Mouse (Mus musculus): ENCODE data around the gene Utp11. TPM values are rescaled to one million over a fixed set of nuclear protein-coding genes. Genes with fewer than 3 reads are reported as not detected.

Gene Utp11
- polyA plus RNA-seq (2014; fragmentation: Nextera tagmentation; extraction: Ambion mirVana) = 73.9 and 74.2 TPM in 2 replicates

- H3K4me1 ChIP-seq (ENCODE audit: control insufficient read depth, insufficient read depth, low read length) = peaks cover 8% of the 10 kb centered on the region; the same call in 1 of the 2 replicates
- H3K4me3 ChIP-seq (ENCODE audit: low read depth, low read length) = peak within 1 kb of the TSS; percentile 66
- peak; percentile 92 for ATAC-seq (ENCODE audit: insufficient number of reproducible peaks, insufficient read depth, low FRiP score, low read depth)
- H3K4me2 ChIP-seq (replicated peaks; ENCODE audit: low read depth, low read length) = peak within 1 kb of the TSS; percentile 57
- 1% methylated on average over 43 of the region's 43 CpGs for WGBS
- H3K9ac ChIP-seq (replicated peaks; ENCODE audit: low read depth, low read length) = peak within 1 kb of the TSS; percentile 71
- no peaks in the 10 kb centered on the region for H3K36me3 ChIP-seq (ENCODE audit: control insufficient read depth, insufficient read depth, low read length)
- peak within 1 kb of the TSS; percentile 68 for H3K27ac ChIP-seq (ENCODE audit: low read length)
- no peaks in the 10 kb centered on the region for H3K9me3 ChIP-seq (ENCODE audit: control insufficient read depth, low read depth, low read length)
- no peaks in the 10 kb centered on the region for H3K27me3 ChIP-seq (ENCODE audit: control insufficient read depth, insufficient read depth, low read length)
Observed at GRCm38 (mm10) chr4:124693135-124693894, at the start of gene Utp11. TSS of gene Utp11 (minus strand) at chr4:124693600.

GRCm38 (mm10) chr4:124742839-124743238, 49.4 kb upstream of the Utp11 start:
- Histone ChIP-seq H3K4me2 (replicated peaks; ENCODE audit: low read depth, low read length) (no peak overlapping the region), H3K4me3 (ENCODE audit: low read depth, low read length) (no peak overlapping the region)

GRCm38 (mm10) chr4:124741376-124742343, 48.3 kb upstream of the Utp11 start, which contains the start of gene Inpp5b:
TSS of gene Inpp5b (plus strand) at chr4:124741850.
- peaks cover 3% of the 10 kb centered on the region; the same call in 1 of the 2 replicates for H3K36me3 ChIP-seq (ENCODE audit: control insufficient read depth, insufficient read depth, low read length)
- 0 out of 2 replicates have a peak, but pooled peaks cover 3% of the 10 kb centered on the region for H3K4me1 ChIP-seq (ENCODE audit: control insufficient read depth, insufficient read depth, low read length)
- no peaks in the 10 kb centered on the region for H3K9me3 ChIP-seq (ENCODE audit: control insufficient read depth, low read depth, low read length)
- H3K9ac ChIP-seq (replicated peaks; ENCODE audit: low read depth, low read length) = peak within 1 kb of the TSS; percentile 48
- no peaks in the 10 kb centered on the region for H3K27me3 ChIP-seq (ENCODE audit: control insufficient read depth, insufficient read depth, low read length)
- peak within 1 kb of the TSS; percentile 57 for H3K4me2 ChIP-seq (replicated peaks; ENCODE audit: low read depth, low read length)
- peak; percentile 91; the same call in 1 of the 2 replicates for ATAC-seq (ENCODE audit: insufficient number of reproducible peaks, insufficient read depth, low FRiP score, low read depth)
- no peak within 1 kb of the TSS for H3K27ac ChIP-seq (ENCODE audit: low read length)
- 14% methylated on average over 25 of the region's 25 CpGs for WGBS
- H3K4me3 ChIP-seq (ENCODE audit: low read depth, low read length) = peak within 1 kb of the TSS; percentile 57

More at GRCm38 (mm10) chr4:124742839-124743238, 49.4 kb upstream of the Utp11 start:
- WGBS = 88% methylated on average over 11 of the region's 11 CpGs
- no peaks in the 10 kb centered on the region for H3K27me3 ChIP-seq (ENCODE audit: control insufficient read depth, insufficient read depth, low read length)
- no peak for ATAC-seq (ENCODE audit: insufficient number of reproducible peaks, insufficient read depth, low FRiP score, low read depth)
- H3K9ac ChIP-seq (replicated peaks; ENCODE audit: low read depth, low read length) = no peak overlapping the region
- H3K4me1 ChIP-seq (ENCODE audit: control insufficient read depth, insufficient read depth, low read length) = 0 out of 2 replicates have a peak, but pooled peaks cover 3% of the 10 kb centered on the region
- H3K27ac ChIP-seq (ENCODE audit: low read length) = no peak overlapping the region
- H3K9me3 ChIP-seq (ENCODE audit: control insufficient read depth, low read depth, low read length) = no peaks in the 10 kb centered on the region
- H3K36me3 ChIP-seq (ENCODE audit: control insufficient read depth, insufficient read depth, low read length) = peaks cover 3% of the 10 kb centered on the region; the same call in 1 of the 2 replicates

- no peaks in the 10 kb centered on the region for H3K36me3 ChIP-seq (ENCODE audit: control insufficient read depth, insufficient read depth, low read length)
- 74% methylated on average over 1 of the region's 1 CpGs for WGBS
- H3K9me3 ChIP-seq (ENCODE audit: control insufficient read depth, low read depth, low read length) = no peaks in the 10 kb centered on the region
- no peak for ATAC-seq (ENCODE audit: insufficient number of reproducible peaks, insufficient read depth, low FRiP score, low read depth)
- no peaks in the 10 kb centered on the region for H3K27me3 ChIP-seq (ENCODE audit: control insufficient read depth, insufficient read depth, low read length)
- H3K27ac ChIP-seq (ENCODE audit: low read length) = no peak overlapping the region
- no peak overlapping the region for H3K9ac ChIP-seq (replicated peaks; ENCODE audit: low read depth, low read length)
- H3K4me2 ChIP-seq (replicated peaks; ENCODE audit: low read depth, low read length) = no peak overlapping the region
- H3K4me3 ChIP-seq (ENCODE audit: low read depth, low read length) = no peak overlapping the region
- H3K4me1 ChIP-seq (ENCODE audit: control insufficient read depth, insufficient read depth, low read length) = 0 out of 2 replicates have a peak, but pooled peaks cover 3% of the 10 kb centered on the region
Observed at GRCm38 (mm10) chr4:124738783-124739182, 45.4 kb upstream of the Utp11 start.

GRCm38 (mm10) chr4:124738013-124738412, 44.6 kb upstream of the Utp11 start:
- Histone ChIP-seq H3K4me2 (replicated peaks; ENCODE audit: low read depth, low read length) (no peak overlapping the region), H3K27ac (ENCODE audit: low read length) (no peak overlapping the region), H3K4me1 (ENCODE audit: control insufficient read depth, insufficient read depth, low read length) (0 out of 2 replicates have a peak, but pooled peaks cover 3% of the 10 kb centered on the region), H3K9ac (replicated peaks; ENCODE audit: low read depth, low read length) (no peak overlapping the region), H3K27me3 (ENCODE audit: control insufficient read depth, insufficient read depth, low read length) (no peaks in the 10 kb centered on the region), H3K9me3 (ENCODE audit: control insufficient read depth, low read depth, low read length) (no peaks in the 10 kb centered on the region), H3K36me3 (ENCODE audit: control insufficient read depth, insufficient read depth, low read length) (peaks cover under 1% of the 10 kb centered on the region; the same call in 1 of the 2 replicates), H3K4me3 (ENCODE audit: low read depth, low read length) (no peak overlapping the region)
- ATAC-seq (ENCODE audit: insufficient number of reproducible peaks, insufficient read depth, low FRiP score, low read depth) = no peak
- WGBS = 57% methylated on average over 4 of the region's 4 CpGs

GRCm38 (mm10) chr4:124737486-124737885, 44.1 kb upstream of the Utp11 start:
- WGBS = 75% methylated on average over 5 of the region's 5 CpGs

GRCm38 (mm10) chr4:124736952-124737351, 43.6 kb upstream of the Utp11 start:
- WGBS = 73% methylated on average over 2 of the region's 2 CpGs

More at GRCm38 (mm10) chr4:124737486-124737885, 44.1 kb upstream of the Utp11 start:
- Histone ChIP-seq H3K9ac (replicated peaks; ENCODE audit: low read depth, low read length) (no peak overlapping the region), H3K4me3 (ENCODE audit: low read depth, low read length) (no peak overlapping the region), H3K27ac (ENCODE audit: low read length) (no peak overlapping the region), H3K9me3 (ENCODE audit: control insufficient read depth, low read depth, low read length) (no peaks in the 10 kb centered on the region), H3K4me2 (replicated peaks; ENCODE audit: low read depth, low read length) (no peak overlapping the region), H3K4me1 (ENCODE audit: control insufficient read depth, insufficient read depth, low read length) (0 out of 2 replicates have a peak, but pooled peaks cover 3% of the 10 kb centered on the region), H3K27me3 (ENCODE audit: control insufficient read depth, insufficient read depth, low read length) (no peaks in the 10 kb centered on the region), H3K36me3 (ENCODE audit: control insufficient read depth, insufficient read depth, low read length) (peaks cover 5% of the 10 kb centered on the region; the same call in 1 of the 2 replicates)
- no peak for ATAC-seq (ENCODE audit: insufficient number of reproducible peaks, insufficient read depth, low FRiP score, low read depth)

GRCm38 (mm10) chr4:124726121-124726520, 32.7 kb upstream of the Utp11 start:
- WGBS = 89% methylated on average over 6 of the region's 6 CpGs
- no peak overlapping the region for H3K9ac ChIP-seq (replicated peaks; ENCODE audit: low read depth, low read length)
- no peak overlapping the region for H3K4me2 ChIP-seq (replicated peaks; ENCODE audit: low read depth, low read length)
- H3K4me1 ChIP-seq (ENCODE audit: control insufficient read depth, insufficient read depth, low read length) = no peaks in the 10 kb centered on the region
- no peak for ATAC-seq (ENCODE audit: insufficient number of reproducible peaks, insufficient read depth, low FRiP score, low read depth)
- H3K36me3 ChIP-seq (ENCODE audit: control insufficient read depth, insufficient read depth, low read length) = peaks cover 74% of the 10 kb centered on the region
- no peak overlapping the region for H3K27ac ChIP-seq (ENCODE audit: low read length)
- no peak overlapping the region for H3K4me3 ChIP-seq (ENCODE audit: low read depth, low read length)
- H3K27me3 ChIP-seq (ENCODE audit: control insufficient read depth, insufficient read depth, low read length) = no peaks in the 10 kb centered on the region
- no peaks in the 10 kb centered on the region for H3K9me3 ChIP-seq (ENCODE audit: control insufficient read depth, low read depth, low read length)

More at GRCm38 (mm10) chr4:124736952-124737351, 43.6 kb upstream of the Utp11 start:
- H3K4me1 ChIP-seq (ENCODE audit: control insufficient read depth, insufficient read depth, low read length) = 0 out of 2 replicates have a peak, but pooled peaks cover 3% of the 10 kb centered on the region
- H3K4me2 ChIP-seq (replicated peaks; ENCODE audit: low read depth, low read length) = no peak overlapping the region
- no peaks in the 10 kb centered on the region for H3K27me3 ChIP-seq (ENCODE audit: control insufficient read depth, insufficient read depth, low read length)
- H3K9me3 ChIP-seq (ENCODE audit: control insufficient read depth, low read depth, low read length) = no peaks in the 10 kb centered on the region
- H3K27ac ChIP-seq (ENCODE audit: low read length) = no peak overlapping the region
- H3K36me3 ChIP-seq (ENCODE audit: control insufficient read depth, insufficient read depth, low read length) = peaks cover 10% of the 10 kb centered on the region
- no peak overlapping the region for H3K9ac ChIP-seq (replicated peaks; ENCODE audit: low read depth, low read length)
- ATAC-seq (ENCODE audit: insufficient number of reproducible peaks, insufficient read depth, low FRiP score, low read depth) = no peak
- H3K4me3 ChIP-seq (ENCODE audit: low read depth, low read length) = no peak overlapping the region
